Comparison of ENCODE assay signal across 17 mouse cellular contexts in genomic region chr3:65419706-65420105, GRCm38 (mm10).
"Had no signal": no experiment of that assay in that cellular context is flagged by ENCODE, and none has a peak within 500 bp of the region (broad histone marks: within the 10 kb centered on the region; RNA-seq: fewer than 3 reads in every experiment).

No protein-coding gene starts in this region.

- H3K36me3 ChIP-seq: midbrain, embryonic 12.5 days; midbrain, embryonic 15.5 days; neural tube, embryonic 12.5 days; neural tube, embryonic 15.5 days; stomach, embryonic 15.5 days had no signal

- ATAC-seq: intestine, postnatal 0 days; liver, postnatal 0 days; lung, postnatal 0 days; midbrain, embryonic 15.5 days had no signal

- H3K9me3 ChIP-seq: midbrain, embryonic 12.5 days; midbrain, embryonic 15.5 days; neural tube, embryonic 12.5 days; neural tube, embryonic 15.5 days; stomach, embryonic 15.5 days had no signal

- H3K27ac ChIP-seq: left cerebral cortex, adult 2 months; liver, embryonic 14.5 days; macrophage; midbrain, embryonic 12.5 days; midbrain, embryonic 15.5 days; neural tube, embryonic 12.5 days; neural tube, embryonic 15.5 days; stomach, embryonic 15.5 days had no signal

- H3K4me3 ChIP-seq: left cerebral cortex, adult 2 months; midbrain, embryonic 12.5 days; midbrain, embryonic 15.5 days; neural tube, embryonic 12.5 days; neural tube, embryonic 15.5 days; stomach, embryonic 15.5 days had no signal

- DNase-seq: layer of hippocampus, postnatal 36 days; liver, postnatal 0 days; lung, embryonic 14.5 days; retina, postnatal 1 day; right cerebral cortex, postnatal 25 days; spleen, adult 18-20 months; thymus, postnatal 25 days had no signal

- H3K27me3 ChIP-seq: midbrain, embryonic 12.5 days; midbrain, embryonic 15.5 days; neural tube, embryonic 12.5 days; neural tube, embryonic 15.5 days; stomach, embryonic 15.5 days had no signal

- H3K4me2 ChIP-seq: lung, embryonic 14.5 days; midbrain, embryonic 12.5 days; midbrain, embryonic 15.5 days; neural tube, embryonic 12.5 days; neural tube, embryonic 15.5 days; stomach, embryonic 15.5 days had no signal

- H3K4me1 ChIP-seq: midbrain, embryonic 12.5 days; midbrain, embryonic 15.5 days; neural tube, embryonic 12.5 days; neural tube, embryonic 15.5 days; stomach, embryonic 15.5 days had no signal

- H3K9ac ChIP-seq: liver, embryonic 14.5 days; liver, postnatal 0 days; lung, embryonic 14.5 days; midbrain, embryonic 12.5 days; midbrain, embryonic 15.5 days; neural tube, embryonic 12.5 days; neural tube, embryonic 15.5 days; stomach, embryonic 15.5 days had no signal
